7 mouse cellular contexts compared by ENCODE assay signal in the genomic region with DNA sequence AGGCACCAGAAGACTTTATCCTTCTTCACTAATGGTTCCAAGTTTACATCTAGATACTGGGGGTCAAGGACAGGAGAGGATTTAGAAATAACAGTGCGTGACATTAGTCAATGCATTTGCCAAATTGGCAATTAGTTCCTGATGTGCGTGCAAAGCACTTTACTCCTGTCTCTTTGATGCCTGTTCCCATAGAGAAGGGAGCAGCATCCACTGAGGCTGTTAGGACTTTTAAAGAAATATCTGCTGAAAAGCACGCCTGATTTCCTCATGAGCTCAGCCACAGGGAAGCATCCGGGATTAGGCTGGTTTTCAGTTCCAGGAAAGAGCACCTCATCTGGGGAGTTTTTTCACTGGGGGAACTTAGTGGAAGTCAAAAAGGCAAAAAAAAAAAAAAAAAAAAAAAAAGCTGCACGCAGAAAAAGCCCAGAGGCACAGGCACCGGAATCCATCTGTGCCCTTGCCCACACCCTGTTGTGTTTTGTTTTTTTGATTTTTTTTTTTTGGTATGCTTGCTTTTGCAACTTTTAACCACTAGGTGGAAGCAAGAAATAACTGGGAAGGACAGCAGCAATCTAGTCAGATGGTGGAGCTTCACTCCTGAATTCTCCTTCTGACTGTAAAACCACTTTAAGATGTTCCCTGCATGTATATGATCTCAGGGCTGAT. TPM values are rescaled to one million over a fixed set of nuclear protein-coding genes. Genes with fewer than 3 reads are reported as not detected.
A peak's percentile ranks its signal among the peaks of the same experiment; 100 is the strongest.
DNase-seq lines count a peak whose midpoint lies in the region; ATAC-seq and TF ChIP-seq lines count a peak whose summit lies in the region.

No protein-coding gene starts in this region.

- H3K27me3 ChIP-seq in thymus, adult 2 months (ENCODE audit: control insufficient read depth, insufficient read depth, low read length), result no peaks in the 10 kb centered on the region
- H3K27me3 ChIP-seq in cerebellum, adult 2 months (ENCODE audit: control insufficient read depth, insufficient read depth, low read length), result no peaks in the 10 kb centered on the region
- H3K27me3 ChIP-seq in limb, embryonic 12.5 days, result no peaks in the 10 kb centered on the region

- no peak overlapping the region; the same call in 1 of the 2 replicates for H3K9ac ChIP-seq in limb, embryonic 12.5 days (replicated peaks)

- H3K36me3 ChIP-seq in thymus, adult 2 months (ENCODE audit: control insufficient read depth, insufficient read depth, low read length), result no peaks in the 10 kb centered on the region
- H3K36me3 ChIP-seq in limb, embryonic 12.5 days, result no peaks in the 10 kb centered on the region

- peak; percentile 71 for DNase-seq in thymus, postnatal 0 days (ENCODE audit: low spot score)
- DNase-seq in thymus, adult 2 months, result no peak
- DNase-seq in cerebellum, adult 2 months, result peak; percentile 58 to 84
- DNase-seq in naive thymus-derived CD4-positive, alpha-beta T cell, adult 2 months (ENCODE audit: low read depth), result peak; percentile 76
- DNase-seq in adrenal gland, adult 18-20 months (ENCODE audit: low spot score in 2 of 2), result no peak

- H3K9me3 ChIP-seq in limb, embryonic 12.5 days, result no peaks in the 10 kb centered on the region

- no peak for TF ChIP-seq CTCF in thymus, adult 2 months (IDR thresholded peaks at IDR 0.05; ENCODE audit: borderline replicate concordance, control insufficient read depth, extremely low read depth, insufficient read depth, low read length, poor library complexity)
- peak; percentile 40; the same call in 1 of the 2 replicates for TF ChIP-seq CTCF in cerebellum, adult 2 months (IDR thresholded peaks at IDR 0.05; ENCODE audit: borderline replicate concordance, insufficient read depth, low read depth, low read length)

- TF ChIP-seq POLR2A in thymus, adult 2 months (IDR thresholded peaks at IDR 0.05; ENCODE audit: control insufficient read depth, extremely low read depth, insufficient read depth, low read length, poor library complexity), result no peak
- TF ChIP-seq POLR2A in cerebellum, adult 2 months (IDR thresholded peaks at IDR 0.05; ENCODE audit: borderline replicate concordance, insufficient read depth, low read length), result no peak

- H3K4me2 ChIP-seq in limb, embryonic 12.5 days, result peak overlapping the region; percentile 31

- H3K27ac ChIP-seq in thymus, adult 2 months (ENCODE audit: control insufficient read depth, insufficient read depth, low read length), result no peak overlapping the region
- H3K27ac ChIP-seq in cerebellum, adult 2 months (ENCODE audit: insufficient read depth, low read length), result peak overlapping the region; percentile 80; the same call in 1 of the 2 replicates
- H3K27ac ChIP-seq in limb, embryonic 12.5 days, result peak overlapping the region; percentile 46; the same call in 1 of the 2 replicates

- WGBS in thymus, adult 2 months, result 21% methylated on average over 6 of the region's 6 CpGs
- 8% methylated on average over 6 of the region's 6 CpGs for WGBS in cerebellum, adult 2 months
- WGBS in limb, embryonic 12.5 days, result 7% methylated on average over 6 of the region's 6 CpGs

- H3K4me1 ChIP-seq in thymus, adult 2 months (replicated peaks; ENCODE audit: control insufficient read depth, insufficient read depth, low read length), result peaks cover 5% of the 10 kb centered on the region; the same call in 1 of the 2 replicates
- peaks cover 32% of the 10 kb centered on the region; the same call in 1 of the 2 replicates for H3K4me1 ChIP-seq in cerebellum, adult 2 months (ENCODE audit: control insufficient read depth, insufficient read depth, low read length)
- peaks cover 42% of the 10 kb centered on the region for H3K4me1 ChIP-seq in limb, embryonic 12.5 days (replicated peaks)

- H3K4me3 ChIP-seq in thymus, adult 2 months (ENCODE audit: control insufficient read depth, insufficient read depth, low read length), result no peak overlapping the region
- H3K4me3 ChIP-seq in cerebellum, adult 2 months (replicated peaks; ENCODE audit: insufficient read depth, low read depth, low read length), result peak overlapping the region; percentile 23
- H3K4me3 ChIP-seq in limb, embryonic 12.5 days (replicated peaks), result no peak overlapping the region

- ATAC-seq in granulocyte monocyte progenitor cell, adult 5-6 weeks (replicated peaks; ENCODE audit: poor library complexity, severe bottlenecking), result peak; percentile 66
- no peak for ATAC-seq in limb, embryonic 12.5 days (ENCODE audit: insufficient number of reproducible peaks, insufficient read depth, low FRiP score, low TSS enrichment, low read depth)

RNA-seq across cellular contexts. Expression of a gene that starts 59.8 kb away (rescaled TPM):
- 1.5 and 4.4 TPM in 2 replicates for polyA plus RNA-seq in thymus, postnatal 0 days (2015; fragmentation: Nextera tagmentation; extraction: Ambion mirVana)
- polyA plus RNA-seq in thymus, adult 2 months (2012; rRNA removed), result 0.12 TPM in 1 of 2 replicates, not detected in the other
- polyA plus RNA-seq in cerebellum, adult 2 months (2012; rRNA removed), result 0.48 and 0.49 TPM in 2 replicates
- total RNA-seq in granulocyte monocyte progenitor cell, adult 5-6 weeks (2014; fragmentation: Nextera tagmentation), result not detected in 2 replicates
- not detected in 2 replicates for total RNA-seq in granulocyte monocyte progenitor cell, adult 5-6 weeks (2017)
- polyA plus RNA-seq in limb, embryonic 12.5 days (2016; fragmentation: Nextera tagmentation; extraction: Ambion mirVana), result 0.38 TPM in 1 of 2 replicates, not detected in the other
- under 1 TPM in 1 of 2 experiments, not detected in 1; 0.33 TPM for total RNA-seq in adrenal gland, adult 18-20 months (2021)

Comparison
In these comparisons a context has a peak if more than half of its experiments do, and no peak if none do; other contexts are left out.
1. DNase-seq: peak in thymus, postnatal 0 days (single experiment), cerebellum, adult 2 months (2 of 2) and naive thymus-derived CD4-positive, alpha-beta T cell, adult 2 months (single experiment); none in thymus, adult 2 months (single experiment) and adrenal gland, adult 18-20 months (0 of 2).